In the genomic region with DNA sequence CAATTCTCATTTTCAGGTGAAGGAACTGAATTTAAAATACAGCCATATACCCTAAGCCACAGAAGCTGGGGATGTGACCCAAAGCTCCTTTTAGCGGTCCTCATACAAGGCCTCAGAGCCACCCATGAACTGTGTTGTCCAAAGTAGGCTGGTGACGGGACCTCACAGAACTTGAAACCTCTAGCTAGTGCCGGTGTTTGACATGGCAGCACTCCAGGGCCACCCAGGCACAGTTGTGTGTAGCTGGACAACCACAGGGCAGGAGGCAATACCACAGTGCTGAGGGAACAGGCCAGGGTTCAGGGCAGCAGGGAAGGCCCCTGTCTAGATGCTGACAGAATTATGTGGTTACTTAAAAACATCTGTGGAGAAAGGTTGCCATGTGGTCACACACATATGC, we compare ENCODE assay signal across 14 mouse cellular contexts.
DNase-seq lines count a peak whose midpoint lies in the region; ATAC-seq lines count a peak whose summit lies in the region.
"Had no signal": no experiment of that assay in that cellular context is flagged by ENCODE, and none has a peak within 500 bp of the region (broad histone marks: within the 10 kb centered on the region; RNA-seq: fewer than 3 reads in every experiment).

No protein-coding gene starts in this region.

- H3K36me3 ChIP-seq in embryonic facial prominence, embryonic 14.5 days (ENCODE audit: control insufficient read depth, insufficient read depth, low read length) = no peaks in the 10 kb centered on the region
- no peaks in the 10 kb centered on the region for H3K36me3 ChIP-seq in limb, embryonic 15.5 days
- H3K36me3 ChIP-seq: midbrain, embryonic 10.5 days had no signal

- H3K27ac ChIP-seq in embryonic facial prominence, embryonic 14.5 days (replicated peaks; ENCODE audit: low read depth, low read length) = no peak overlapping the region
- H3K27ac ChIP-seq in limb, embryonic 15.5 days = peak overlapping the region; percentile 78
- H3K27ac ChIP-seq: hindbrain, postnatal 0 days; kidney, postnatal 0 days; midbrain, embryonic 10.5 days had no signal

- no peaks in the 10 kb centered on the region for H3K27me3 ChIP-seq in embryonic facial prominence, embryonic 14.5 days (replicated peaks; ENCODE audit: control insufficient read depth, insufficient read depth, low read length)
- H3K27me3 ChIP-seq in limb, embryonic 15.5 days = no peaks in the 10 kb centered on the region
- H3K27me3 ChIP-seq: CH12.LX had no signal

- H3K9me3 ChIP-seq in embryonic facial prominence, embryonic 14.5 days (ENCODE audit: control insufficient read depth, low read length) = no peaks in the 10 kb centered on the region
- H3K9me3 ChIP-seq in limb, embryonic 15.5 days = no peaks in the 10 kb centered on the region
- H3K9me3 ChIP-seq: midbrain, embryonic 10.5 days had no signal

- no peak overlapping the region for H3K4me2 ChIP-seq in embryonic facial prominence, embryonic 14.5 days (ENCODE audit: low read depth, low read length)
- H3K4me2 ChIP-seq in limb, embryonic 15.5 days = no peak overlapping the region

- intact Hi-C loops in heart, postnatal 10 days (cut with DNase I) = no loop called here

- H3K9ac ChIP-seq in embryonic facial prominence, embryonic 14.5 days (ENCODE audit: low read depth, low read length) = no peak overlapping the region
- no peak overlapping the region for H3K9ac ChIP-seq in limb, embryonic 15.5 days

- peak; percentile 5 for DNase-seq in kidney, postnatal 14 days
- DNase-seq in kidney, adult 18-20 months = no peak
- DNase-seq in embryonic facial prominence, embryonic 14.5 days (ENCODE audit: low spot score) = peak; percentile 59
- DNase-seq in lung, postnatal 14 days = peak; percentile 10
- no peak for DNase-seq in heart, postnatal 10 days
- DNase-seq: cerebellum, adult 2 months; heart, adult 18-20 months had no signal

- 46% methylated on average over 3 of the region's 3 CpGs for WGBS in embryonic facial prominence, embryonic 14.5 days
- 45% methylated on average over 3 of the region's 3 CpGs for WGBS in limb, embryonic 15.5 days

- peaks cover 34% of the 10 kb centered on the region for H3K4me1 ChIP-seq in embryonic facial prominence, embryonic 14.5 days (ENCODE audit: control insufficient read depth, insufficient read depth, low read length)
- peaks cover 46% of the 10 kb centered on the region for H3K4me1 ChIP-seq in limb, embryonic 15.5 days

- peak; percentile 48; the same call in 1 of the 2 replicates for ATAC-seq in embryonic facial prominence, embryonic 14.5 days (ENCODE audit: low read depth)
- ATAC-seq in limb, embryonic 15.5 days (ENCODE audit: insufficient number of reproducible peaks, low FRiP score, low TSS enrichment, low read depth) = peak; percentile 57; the same call in 1 of the 2 replicates
- ATAC-seq in monocyte, adult 5-6 weeks (replicated peaks; ENCODE audit: insufficient number of reproducible peaks, low FRiP score, low TSS enrichment, poor library complexity, severe bottlenecking) = no peak
- ATAC-seq: activated CD4-positive, CD25-positive, alpha-beta regulatory T cell, adult 4 months; hindbrain, postnatal 0 days had no signal

- no peak overlapping the region for H3K4me3 ChIP-seq in embryonic facial prominence, embryonic 14.5 days (ENCODE audit: low read depth, low read length)
- H3K4me3 ChIP-seq in limb, embryonic 15.5 days = no peak overlapping the region
- H3K4me3 ChIP-seq: midbrain, embryonic 10.5 days had no signal

Comparison
In these comparisons a context has a peak if more than half of its experiments do, and no peak if none do; other contexts are left out.
1. DNase-seq: peak in kidney, postnatal 14 days (single experiment), embryonic facial prominence, embryonic 14.5 days (single experiment) and lung, postnatal 14 days (single experiment); none in kidney, adult 18-20 months (single experiment) and heart, postnatal 10 days (0 of 2).